Mouse (Mus musculus): ENCODE measurements at regions not wholly inside any gene's neighbourhood (a gene's known extent, or its start where the extent isn't known, plus 50 kb on each side); places are given as distances from the start of the nearest gene placed in this dataset.

- Histone ChIP-seq H3K27ac (replicated peaks; ENCODE audit: low read depth, low read length) (no peak overlapping the region), H3K4me1 (ENCODE audit: control insufficient read depth, insufficient read depth, low read length) (no peaks in the 10 kb centered on the region), H3K9me3 (ENCODE audit: control insufficient read depth, low read length) (no peaks in the 10 kb centered on the region), H3K27me3 (ENCODE audit: control insufficient read depth, insufficient read depth, low read length) (no peaks in the 10 kb centered on the region), H3K9ac (replicated peaks; ENCODE audit: low read length) (no peak overlapping the region), H3K4me3 (replicated peaks; ENCODE audit: low read depth, low read length) (no peak overlapping the region), H3K4me2 (ENCODE audit: low read length) (no peak overlapping the region), H3K36me3 (ENCODE audit: control insufficient read depth, insufficient read depth, low read length) (no peaks in the 10 kb centered on the region)
- 65% methylated on average over 8 of the region's 8 CpGs for WGBS
- DNase-seq (no peak), ATAC-seq (ENCODE audit: low FRiP score, low TSS enrichment) (no peak)
These were observed 77.5 kb upstream of the Spon1 start for GRCm38 (mm10) chr7:113688231-113688669.

- no peak overlapping the region for H3K27ac ChIP-seq (replicated peaks; ENCODE audit: low read depth, low read length)
- no peak overlapping the region for H3K9ac ChIP-seq (replicated peaks; ENCODE audit: low read length)
- H3K9me3 ChIP-seq (ENCODE audit: control insufficient read depth, low read length): no peaks in the 10 kb centered on the region
- peaks cover 3% of the 10 kb centered on the region; the same call in 1 of the 2 replicates for H3K4me1 ChIP-seq (ENCODE audit: control insufficient read depth, insufficient read depth, low read length)
- no peak overlapping the region for H3K4me3 ChIP-seq (replicated peaks; ENCODE audit: low read depth, low read length)
- 88% methylated on average over 1 of the region's 1 CpGs for WGBS
- no peaks in the 10 kb centered on the region for H3K27me3 ChIP-seq (ENCODE audit: control insufficient read depth, insufficient read depth, low read length)
- ATAC-seq (ENCODE audit: low FRiP score, low TSS enrichment): no peak
- H3K4me2 ChIP-seq (ENCODE audit: low read length): no peak overlapping the region
- DNase-seq: no peak
- no peaks in the 10 kb centered on the region for H3K36me3 ChIP-seq (ENCODE audit: control insufficient read depth, insufficient read depth, low read length)
These were observed 77.1 kb upstream of the Spon1 start for GRCm38 (mm10) chr7:113688717-113689116.

GRCm38 (mm10) chr7:113689131-113689530, 76.7 kb upstream of the Spon1 start:
- H3K9ac ChIP-seq (replicated peaks; ENCODE audit: low read length): no peak overlapping the region
- H3K27me3 ChIP-seq (ENCODE audit: control insufficient read depth, insufficient read depth, low read length): no peaks in the 10 kb centered on the region
- H3K27ac ChIP-seq (replicated peaks; ENCODE audit: low read depth, low read length): no peak overlapping the region
- H3K4me2 ChIP-seq (ENCODE audit: low read length): no peak overlapping the region
- ATAC-seq (ENCODE audit: low FRiP score, low TSS enrichment) (no peak), DNase-seq (no peak)
- WGBS: 85% methylated on average over 2 of the region's 2 CpGs
- H3K36me3 ChIP-seq (ENCODE audit: control insufficient read depth, insufficient read depth, low read length): no peaks in the 10 kb centered on the region
- H3K4me1 ChIP-seq (ENCODE audit: control insufficient read depth, insufficient read depth, low read length): peaks cover 4% of the 10 kb centered on the region; the same call in 1 of the 2 replicates
- no peaks in the 10 kb centered on the region for H3K9me3 ChIP-seq (ENCODE audit: control insufficient read depth, low read length)
- H3K4me3 ChIP-seq (replicated peaks; ENCODE audit: low read depth, low read length): no peak overlapping the region

- H3K9ac ChIP-seq (replicated peaks; ENCODE audit: low read length): no peak overlapping the region
- DNase-seq (no peak), ATAC-seq (ENCODE audit: low FRiP score, low TSS enrichment) (no peak)
- H3K4me3 ChIP-seq (replicated peaks; ENCODE audit: low read depth, low read length): no peak overlapping the region
- no peak overlapping the region for H3K27ac ChIP-seq (replicated peaks; ENCODE audit: low read depth, low read length)
- H3K4me2 ChIP-seq (ENCODE audit: low read length): no peak overlapping the region
- H3K9me3 ChIP-seq (ENCODE audit: control insufficient read depth, low read length): no peaks in the 10 kb centered on the region
- H3K27me3 ChIP-seq (ENCODE audit: control insufficient read depth, insufficient read depth, low read length): no peaks in the 10 kb centered on the region
- H3K4me1 ChIP-seq (ENCODE audit: control insufficient read depth, insufficient read depth, low read length): peaks cover 9% of the 10 kb centered on the region; the same call in 1 of the 2 replicates
- 47% methylated on average over 2 of the region's 2 CpGs for WGBS
- no peaks in the 10 kb centered on the region for H3K36me3 ChIP-seq (ENCODE audit: control insufficient read depth, insufficient read depth, low read length)
These were observed 74.0 kb upstream of the Spon1 start for GRCm38 (mm10) chr7:113691756-113692155.

GRCm38 (mm10) chr7:113693526-113693925, 72.3 kb upstream of the Spon1 start:
- no peak overlapping the region for H3K9ac ChIP-seq (replicated peaks; ENCODE audit: low read length)
- H3K27ac ChIP-seq (replicated peaks; ENCODE audit: low read depth, low read length): no peak overlapping the region
- H3K9me3 ChIP-seq (ENCODE audit: control insufficient read depth, low read length): no peaks in the 10 kb centered on the region
- H3K27me3 ChIP-seq (ENCODE audit: control insufficient read depth, insufficient read depth, low read length): no peaks in the 10 kb centered on the region
- no peak overlapping the region for H3K4me2 ChIP-seq (ENCODE audit: low read length)
- ATAC-seq (ENCODE audit: low FRiP score, low TSS enrichment) (no peak), DNase-seq (no peak)
- WGBS: 74% methylated on average over 3 of the region's 3 CpGs
- H3K36me3 ChIP-seq (ENCODE audit: control insufficient read depth, insufficient read depth, low read length): no peaks in the 10 kb centered on the region
- H3K4me3 ChIP-seq (replicated peaks; ENCODE audit: low read depth, low read length): no peak overlapping the region
- peaks cover 9% of the 10 kb centered on the region; the same call in 1 of the 2 replicates for H3K4me1 ChIP-seq (ENCODE audit: control insufficient read depth, insufficient read depth, low read length)

GRCm38 (mm10) chr7:113694466-113694865, 71.3 kb upstream of the Spon1 start:
- Histone ChIP-seq H3K4me1 (ENCODE audit: control insufficient read depth, insufficient read depth, low read length) (peaks cover 9% of the 10 kb centered on the region; the same call in 1 of the 2 replicates), H3K4me3 (replicated peaks; ENCODE audit: low read depth, low read length) (no peak overlapping the region), H3K36me3 (ENCODE audit: control insufficient read depth, insufficient read depth, low read length) (no peaks in the 10 kb centered on the region), H3K27me3 (ENCODE audit: control insufficient read depth, insufficient read depth, low read length) (no peaks in the 10 kb centered on the region), H3K4me2 (ENCODE audit: low read length) (no peak overlapping the region), H3K9me3 (ENCODE audit: control insufficient read depth, low read length) (no peaks in the 10 kb centered on the region), H3K27ac (replicated peaks; ENCODE audit: low read depth, low read length) (peak overlapping the region; percentile 33; the same call in 1 of the 2 replicates), H3K9ac (replicated peaks; ENCODE audit: low read length) (no peak overlapping the region)
- 44% methylated on average over 5 of the region's 5 CpGs for WGBS
- ATAC-seq (ENCODE audit: low FRiP score, low TSS enrichment) (no peak), DNase-seq (no peak)

GRCm38 (mm10) chr7:113705929-113706328, 59.9 kb upstream of the Spon1 start:
- Histone ChIP-seq H3K36me3 (ENCODE audit: control insufficient read depth, insufficient read depth, low read length) (no peaks in the 10 kb centered on the region), H3K27ac (replicated peaks; ENCODE audit: low read depth, low read length) (no peak overlapping the region), H3K9ac (replicated peaks; ENCODE audit: low read length) (no peak overlapping the region), H3K27me3 (ENCODE audit: control insufficient read depth, insufficient read depth, low read length) (no peaks in the 10 kb centered on the region), H3K4me3 (replicated peaks; ENCODE audit: low read depth, low read length) (no peak overlapping the region), H3K9me3 (ENCODE audit: control insufficient read depth, low read length) (no peaks in the 10 kb centered on the region), H3K4me2 (ENCODE audit: low read length) (no peak overlapping the region), H3K4me1 (ENCODE audit: control insufficient read depth, insufficient read depth, low read length) (no peaks in the 10 kb centered on the region)
- DNase-seq: no peak
- ATAC-seq (ENCODE audit: low FRiP score, low TSS enrichment): no peak

- H3K27ac ChIP-seq (replicated peaks; ENCODE audit: low read depth, low read length): no peak overlapping the region
- H3K4me2 ChIP-seq (ENCODE audit: low read length): no peak overlapping the region
- no peaks in the 10 kb centered on the region for H3K4me1 ChIP-seq (ENCODE audit: control insufficient read depth, insufficient read depth, low read length)
- 79% methylated on average over 2 of the region's 2 CpGs for WGBS
- DNase-seq (no peak), ATAC-seq (ENCODE audit: low FRiP score, low TSS enrichment) (no peak)
- H3K36me3 ChIP-seq (ENCODE audit: control insufficient read depth, insufficient read depth, low read length): no peaks in the 10 kb centered on the region
- no peaks in the 10 kb centered on the region for H3K9me3 ChIP-seq (ENCODE audit: control insufficient read depth, low read length)
- no peaks in the 10 kb centered on the region for H3K27me3 ChIP-seq (ENCODE audit: control insufficient read depth, insufficient read depth, low read length)
- no peak overlapping the region for H3K4me3 ChIP-seq (replicated peaks; ENCODE audit: low read depth, low read length)
- no peak overlapping the region for H3K9ac ChIP-seq (replicated peaks; ENCODE audit: low read length)
These were observed 58.2 kb upstream of the Spon1 start for GRCm38 (mm10) chr7:113707596-113707995.

- no peaks in the 10 kb centered on the region for H3K9me3 ChIP-seq (ENCODE audit: control insufficient read depth, low read length)
- H3K4me2 ChIP-seq (ENCODE audit: low read length): no peak overlapping the region
- DNase-seq: no peak
- H3K27ac ChIP-seq (replicated peaks; ENCODE audit: low read depth, low read length): no peak overlapping the region
- H3K27me3 ChIP-seq (ENCODE audit: control insufficient read depth, insufficient read depth, low read length): no peaks in the 10 kb centered on the region
- no peak overlapping the region for H3K9ac ChIP-seq (replicated peaks; ENCODE audit: low read length)
- ATAC-seq (ENCODE audit: low FRiP score, low TSS enrichment): no peak
- no peak overlapping the region for H3K4me3 ChIP-seq (replicated peaks; ENCODE audit: low read depth, low read length)
- 86% methylated on average over 2 of the region's 2 CpGs for WGBS
- H3K4me1 ChIP-seq (ENCODE audit: control insufficient read depth, insufficient read depth, low read length): no peaks in the 10 kb centered on the region
- H3K36me3 ChIP-seq (ENCODE audit: control insufficient read depth, insufficient read depth, low read length): no peaks in the 10 kb centered on the region
These were observed 55.1 kb upstream of the Spon1 start for GRCm38 (mm10) chr7:113710541-113711270.

All from midbrain, embryonic 14.5 days (tissue).